Mouse (Mus musculus): ENCODE measurements around the gene Pou4f2. TPM values are rescaled to one million over a fixed set of nuclear protein-coding genes. Genes with fewer than 3 reads are reported as not detected.

The Pou4f2 gene
- total and polyA plus RNA-seq, 2 experiments from 2014 or later, result 13.0 to 34.8 TPM

DNA sequence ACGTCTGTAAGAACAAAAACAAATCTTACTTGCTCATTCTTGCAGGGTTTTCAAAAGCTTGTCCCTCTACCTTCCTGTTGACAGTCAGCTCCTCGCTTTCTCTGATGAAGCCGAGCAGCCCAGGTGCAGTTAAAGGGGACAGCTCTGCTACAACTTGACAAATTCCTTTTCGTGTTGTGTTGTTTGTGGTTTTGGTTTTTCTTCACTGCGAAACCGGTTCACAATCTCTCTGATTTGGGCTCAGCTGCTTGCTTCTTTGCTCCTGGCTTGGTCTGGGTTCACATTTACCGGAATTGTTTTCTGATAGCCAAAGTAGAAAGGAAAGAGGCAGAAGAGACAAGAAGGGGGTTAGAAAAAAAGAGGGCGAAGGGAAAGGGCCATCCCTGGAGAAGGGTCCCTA, 2.1 kb downstream of the Pou4f2 start:
- H3K36me3 ChIP-seq (ENCODE audit: insufficient read depth, low read length), result no peaks in the 10 kb centered on the region
- H3K27me3 ChIP-seq (ENCODE audit: insufficient read depth, low read length), result peaks cover 53% of the 10 kb centered on the region
- peaks cover 4% of the 10 kb centered on the region; the same call in 1 of the 2 replicates for H3K4me1 ChIP-seq (ENCODE audit: insufficient read depth, low read length)
- DNase-seq (ENCODE audit: low spot score) (no peak), ATAC-seq (ENCODE audit: low FRiP score) (no peak)
- peak overlapping the region; percentile 53 for H3K4me3 ChIP-seq (ENCODE audit: low read depth, low read length)
- peak overlapping the region; percentile 75 for H3K27ac ChIP-seq (ENCODE audit: low read depth, low read length)
- peak overlapping the region; percentile 89 for H3K4me2 ChIP-seq (ENCODE audit: low read depth, low read length, poor library complexity, severe bottlenecking)
- 4% methylated on average over 8 of the region's 8 CpGs for WGBS
- no peak for TF ChIP-seq CTCF (IDR thresholded peaks at IDR 0.05)
- peak overlapping the region; percentile 50; the same call in 1 of the 2 replicates for H3K9ac ChIP-seq (replicated peaks; ENCODE audit: low read length, poor library complexity, severe bottlenecking)
- H3K9me3 ChIP-seq (ENCODE audit: low read length), result no peaks in the 10 kb centered on the region

DNA sequence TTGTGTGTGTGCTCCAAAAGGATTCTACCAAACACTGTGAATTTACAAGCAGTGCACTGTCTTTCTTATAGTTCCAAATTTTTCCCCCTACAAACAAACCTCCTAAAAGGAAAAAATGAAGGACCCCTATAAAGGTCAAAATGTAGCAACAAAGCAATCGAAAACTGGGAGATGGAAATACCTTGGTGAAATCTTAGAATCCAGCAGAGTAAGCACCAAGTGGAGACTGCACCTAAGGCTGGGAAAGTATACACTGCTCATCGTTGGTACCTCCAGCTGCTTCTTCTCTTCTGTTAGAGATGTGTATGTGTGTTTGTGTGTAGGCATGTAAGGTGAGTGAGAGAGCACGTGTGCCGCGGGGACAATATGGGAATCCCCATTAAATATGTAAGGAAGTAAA, 3.1 kb downstream of the Pou4f2 start:
- H3K4me2 ChIP-seq (ENCODE audit: low read depth, low read length, poor library complexity, severe bottlenecking), result no peak overlapping the region; the same call in 1 of the 2 replicates
- H3K27me3 ChIP-seq (ENCODE audit: insufficient read depth, low read length), result peaks cover 50% of the 10 kb centered on the region
- H3K9ac ChIP-seq (replicated peaks; ENCODE audit: low read length, poor library complexity, severe bottlenecking), result no peak overlapping the region
- TF ChIP-seq CTCF (IDR thresholded peaks at IDR 0.05), result no peak
- WGBS, result 14% methylated on average over 5 of the region's 5 CpGs
- H3K4me3 ChIP-seq (ENCODE audit: low read depth, low read length), result peak overlapping the region; percentile 53
- H3K27ac ChIP-seq (ENCODE audit: low read depth, low read length), result no peak overlapping the region
- no peak for DNase-seq (ENCODE audit: low spot score)
- ATAC-seq (ENCODE audit: low FRiP score), result no peak
- no peaks in the 10 kb centered on the region for H3K36me3 ChIP-seq (ENCODE audit: insufficient read depth, low read length)
- H3K9me3 ChIP-seq (ENCODE audit: low read length), result no peaks in the 10 kb centered on the region
- H3K4me1 ChIP-seq (ENCODE audit: insufficient read depth, low read length), result peaks cover 4% of the 10 kb centered on the region; the same call in 1 of the 2 replicates

DNA sequence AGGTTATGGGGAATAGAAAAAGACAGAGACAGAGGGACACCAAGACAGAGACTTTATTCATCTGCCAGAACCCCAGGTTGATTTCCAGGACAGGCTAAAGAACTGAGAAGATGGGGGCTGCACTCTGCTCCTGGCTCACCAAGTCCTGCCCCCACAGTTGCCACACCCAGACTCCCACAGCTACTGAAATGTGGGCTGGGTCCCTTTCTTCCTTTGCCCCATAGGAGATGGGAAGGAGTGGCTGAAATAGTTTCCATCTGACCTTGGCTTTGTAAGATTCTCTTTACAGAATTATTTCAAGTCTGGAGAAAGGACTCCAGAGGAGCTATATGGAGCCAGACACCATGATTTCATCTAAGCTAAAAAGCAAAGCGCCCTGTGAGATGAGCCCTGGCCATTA, 4.0 kb downstream of the Pou4f2 start:
- Histone ChIP-seq H3K4me3 (ENCODE audit: low read depth, low read length) (peak overlapping the region; percentile 28), H3K27me3 (ENCODE audit: insufficient read depth, low read length) (peaks cover 45% of the 10 kb centered on the region), H3K4me2 (ENCODE audit: low read depth, low read length, poor library complexity, severe bottlenecking) (peak overlapping the region; percentile 34), H3K4me1 (ENCODE audit: insufficient read depth, low read length) (no peaks in the 10 kb centered on the region), H3K27ac (ENCODE audit: low read depth, low read length) (no peak overlapping the region), H3K9me3 (ENCODE audit: low read length) (no peaks in the 10 kb centered on the region), H3K9ac (replicated peaks; ENCODE audit: low read length, poor library complexity, severe bottlenecking) (peak overlapping the region; percentile 29; the same call in 1 of the 2 replicates), H3K36me3 (ENCODE audit: insufficient read depth, low read length) (no peaks in the 10 kb centered on the region)
- DNase-seq (ENCODE audit: low spot score), result no peak
- 23% methylated on average over 1 of the region's 1 CpGs for WGBS
- TF ChIP-seq CTCF (IDR thresholded peaks at IDR 0.05), result no peak
- no peak for ATAC-seq (ENCODE audit: low FRiP score)

GRCm38 (mm10) chr8:78431356-78431755, 5.1 kb downstream of the Pou4f2 start:
- H3K4me2 ChIP-seq (ENCODE audit: low read depth, low read length, poor library complexity, severe bottlenecking), result 0 out of 2 replicates have a peak overlapping the region, but pooled peaks have one; percentile 7
- peaks cover 42% of the 10 kb centered on the region for H3K27me3 ChIP-seq (ENCODE audit: insufficient read depth, low read length)

GRCm38 (mm10) chr8:78428148-78428547, 8.3 kb downstream of the Pou4f2 start:
- DNase-seq (ENCODE audit: low spot score) (no peak), ATAC-seq (ENCODE audit: low FRiP score) (no peak)
- Histone ChIP-seq H3K27me3 (ENCODE audit: insufficient read depth, low read length) (peaks cover 48% of the 10 kb centered on the region), H3K4me3 (ENCODE audit: low read depth, low read length) (peak overlapping the region; percentile 20; the same call in 1 of the 2 replicates), H3K4me1 (ENCODE audit: insufficient read depth, low read length) (peaks cover 4% of the 10 kb centered on the region; the same call in 1 of the 2 replicates), H3K4me2 (ENCODE audit: low read depth, low read length, poor library complexity, severe bottlenecking) (peak overlapping the region; percentile 51), H3K9ac (replicated peaks; ENCODE audit: low read length, poor library complexity, severe bottlenecking) (no peak overlapping the region), H3K36me3 (ENCODE audit: insufficient read depth, low read length) (no peaks in the 10 kb centered on the region), H3K9me3 (ENCODE audit: low read length) (no peaks in the 10 kb centered on the region), H3K27ac (ENCODE audit: low read depth, low read length) (no peak overlapping the region)
- TF ChIP-seq CTCF (IDR thresholded peaks at IDR 0.05), result no peak
- WGBS, result 2% methylated on average over 11 of the region's 11 CpGs

More at GRCm38 (mm10) chr8:78431356-78431755, 5.1 kb downstream of the Pou4f2 start:
- ATAC-seq (ENCODE audit: low FRiP score) (no peak), DNase-seq (ENCODE audit: low spot score) (peak; percentile 48)
- Histone ChIP-seq H3K9ac (replicated peaks; ENCODE audit: low read length, poor library complexity, severe bottlenecking) (no peak overlapping the region), H3K9me3 (ENCODE audit: low read length) (no peaks in the 10 kb centered on the region), H3K4me1 (ENCODE audit: insufficient read depth, low read length) (peaks cover 4% of the 10 kb centered on the region; the same call in 1 of the 2 replicates), H3K4me3 (ENCODE audit: low read depth, low read length) (peak overlapping the region; percentile 28), H3K36me3 (ENCODE audit: insufficient read depth, low read length) (no peaks in the 10 kb centered on the region), H3K27ac (ENCODE audit: low read depth, low read length) (no peak overlapping the region)
- 22% methylated on average over 4 of the region's 4 CpGs for WGBS
- TF ChIP-seq CTCF (IDR thresholded peaks at IDR 0.05), result no peak

DNA sequence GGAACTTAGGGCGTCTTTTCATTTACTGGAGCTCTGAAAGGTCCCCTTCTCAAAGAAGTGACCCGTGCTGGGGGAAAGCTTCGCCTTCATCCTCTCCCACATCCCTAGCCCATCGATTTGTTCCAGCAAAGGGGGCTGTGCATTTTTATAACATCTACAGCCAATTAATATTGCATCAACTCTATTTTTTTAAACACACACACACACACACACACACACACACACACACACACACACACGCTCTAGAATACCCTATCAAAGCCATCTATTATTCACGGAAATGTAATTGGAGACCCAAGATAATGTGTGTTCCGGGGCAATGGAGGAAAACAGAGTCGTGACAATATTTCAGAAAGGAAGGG, 8.7 kb downstream of the Pou4f2 start:
- Histone ChIP-seq H3K36me3 (ENCODE audit: insufficient read depth, low read length) (no peaks in the 10 kb centered on the region), H3K4me2 (ENCODE audit: low read depth, low read length, poor library complexity, severe bottlenecking) (peak overlapping the region; percentile 51), H3K4me3 (ENCODE audit: low read depth, low read length) (peak overlapping the region; percentile 20), H3K9ac (replicated peaks; ENCODE audit: low read length, poor library complexity, severe bottlenecking) (no peak overlapping the region; the same call in 1 of the 2 replicates), H3K27ac (ENCODE audit: low read depth, low read length) (peak overlapping the region; percentile 38; the same call in 1 of the 2 replicates), H3K4me1 (ENCODE audit: insufficient read depth, low read length) (peaks cover 4% of the 10 kb centered on the region; the same call in 1 of the 2 replicates), H3K27me3 (ENCODE audit: insufficient read depth, low read length) (peaks cover 48% of the 10 kb centered on the region), H3K9me3 (ENCODE audit: low read length) (no peaks in the 10 kb centered on the region)
- under 1% methylated on average over 8 of the region's 8 CpGs for WGBS
- TF ChIP-seq CTCF (IDR thresholded peaks at IDR 0.05), result no peak
- ATAC-seq (ENCODE audit: low FRiP score), result no peak
- DNase-seq (ENCODE audit: low spot score), result no peak

Measured in midbrain, postnatal 0 days (tissue).